Mouse (Mus musculus) spleen, adult 12 weeks (tissue): ENCODE measurements around the gene Col6a3.

Source experiments
- DNase-seq: peaks from one replicate; pipeline ENCODE4 v3.0.0; 2022; ENCODE audit warnings: low spot score

Gene Col6a3

GRCm38 (mm10) chr1:90843836-90844235 lies at the start of gene Col6a3:
Gene Col6a3, minus strand, starts transcription at chr1:90843971.
- no peak for DNase-seq

DNA sequence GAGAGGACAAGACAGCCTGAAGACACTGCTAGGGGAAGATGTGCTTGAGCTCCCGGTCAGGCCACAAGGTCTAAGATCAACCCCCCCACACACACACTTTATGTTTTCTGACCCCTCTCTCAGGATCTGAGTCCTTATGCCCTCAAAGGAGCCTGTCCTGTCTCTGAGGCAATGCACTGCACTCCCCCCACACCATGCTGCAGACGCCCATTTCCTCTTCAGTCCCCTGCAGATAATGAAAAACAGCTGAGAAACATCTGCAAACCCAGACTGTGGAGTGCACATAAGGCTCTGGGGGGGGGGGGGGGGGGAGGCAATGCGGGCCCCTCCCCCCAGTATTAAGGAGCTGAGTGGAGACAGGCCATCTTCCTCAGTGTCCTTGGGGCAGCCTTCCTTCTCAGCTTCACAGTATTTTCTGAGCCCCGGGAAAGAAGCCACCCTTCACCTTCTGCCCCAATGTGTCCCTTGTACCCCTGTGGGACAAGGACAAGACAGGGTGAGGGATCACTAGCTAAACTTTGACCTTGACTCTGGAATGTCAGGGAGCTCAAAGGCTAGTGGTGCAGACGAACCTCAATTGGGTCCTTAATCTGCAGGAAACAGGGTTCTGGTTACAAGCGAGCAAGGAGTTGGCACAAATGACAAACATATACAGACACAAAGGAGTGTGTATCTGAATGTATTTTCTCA lies 42.1 kb upstream of the Col6a3 start:
- no peak for DNase-seq

DNA sequence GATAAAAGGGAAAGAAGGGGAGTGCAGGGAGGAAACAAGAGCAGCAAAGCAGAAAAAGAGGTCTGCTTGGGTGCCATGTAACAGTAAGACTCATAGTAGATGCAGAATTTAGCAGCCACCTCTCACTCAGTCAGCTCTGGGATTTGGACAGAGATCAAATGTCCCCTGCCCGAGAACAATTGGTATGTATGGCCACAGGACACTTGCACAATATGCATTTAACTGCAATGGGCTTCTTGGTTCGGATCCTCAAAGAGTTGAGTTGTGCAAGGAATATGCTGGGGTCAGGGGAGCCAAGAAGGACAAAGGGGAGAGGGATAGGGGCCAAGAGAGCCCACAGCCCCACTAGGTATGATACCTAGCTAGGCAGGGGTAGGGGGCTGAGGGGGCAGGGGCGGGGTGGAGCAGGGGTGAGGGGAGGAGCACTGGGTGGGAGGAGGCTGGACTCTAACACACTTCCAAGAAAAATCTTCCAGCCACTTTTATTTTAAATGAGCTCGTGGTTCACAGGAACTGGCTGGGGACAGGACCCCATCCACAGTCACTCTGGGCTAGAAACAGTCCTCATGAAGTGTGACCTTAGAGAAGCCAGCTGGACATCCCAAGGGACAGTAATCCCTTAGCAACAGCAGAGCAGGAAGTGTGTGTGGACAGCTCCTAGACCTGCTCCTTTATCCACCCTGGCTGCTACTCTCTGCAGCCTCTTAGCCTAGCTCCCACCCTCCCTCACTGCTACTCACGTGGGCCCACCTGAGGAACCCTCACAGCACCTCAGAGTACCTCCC lies 32.9 kb upstream of the Col6a3 start:
- DNase-seq, result no peak

GRCm38 (mm10) chr1:90875961-90876360 lies 32.2 kb upstream of the Col6a3 start:
- DNase-seq, result no peak

DNA sequence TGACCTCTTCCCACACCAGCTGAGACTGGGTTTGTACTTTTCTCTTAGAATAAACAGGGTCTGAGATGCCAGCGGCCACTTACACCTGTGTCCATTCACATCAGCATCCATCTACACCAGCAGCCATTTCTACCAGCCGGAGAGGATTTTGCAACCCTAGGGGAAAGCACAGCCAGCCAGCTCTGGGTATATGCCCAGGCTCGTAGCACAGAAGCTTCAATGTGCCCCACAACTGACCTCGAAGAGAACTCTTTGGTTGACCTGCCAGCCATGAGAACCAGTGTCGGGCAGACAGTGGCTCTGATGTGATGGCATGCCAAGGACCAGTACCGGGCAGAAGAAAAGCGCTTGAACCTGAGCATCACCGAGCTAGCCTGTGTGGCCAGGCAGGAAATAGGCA lies 31.6 kb upstream of the Col6a3 start:
- DNase-seq, result no peak

- no peak for DNase-seq
Observed at GRCm38 (mm10) chr1:90870581-90870980, 26.8 kb upstream of the Col6a3 start.

DNA sequence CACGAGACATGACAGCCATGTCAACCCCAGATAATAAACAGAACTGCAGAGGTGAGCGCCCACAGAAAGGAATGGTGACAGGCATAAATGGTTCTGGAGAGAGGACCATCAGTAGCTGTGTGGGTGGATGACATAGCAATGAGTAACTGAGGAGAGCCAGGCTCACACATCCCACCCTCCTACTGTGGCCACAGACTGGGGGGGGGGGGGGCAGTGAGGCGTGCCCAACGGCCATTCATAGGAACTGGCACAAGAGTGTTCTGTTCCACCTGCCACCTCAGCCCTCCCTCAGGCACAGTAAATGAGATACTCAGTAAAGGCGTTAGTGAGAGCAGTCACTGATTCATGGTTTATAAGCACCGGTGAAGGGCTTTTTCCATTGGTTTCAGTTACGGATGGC lies 23.0 kb upstream of the Col6a3 start:
- DNase-seq, result no peak

DNA sequence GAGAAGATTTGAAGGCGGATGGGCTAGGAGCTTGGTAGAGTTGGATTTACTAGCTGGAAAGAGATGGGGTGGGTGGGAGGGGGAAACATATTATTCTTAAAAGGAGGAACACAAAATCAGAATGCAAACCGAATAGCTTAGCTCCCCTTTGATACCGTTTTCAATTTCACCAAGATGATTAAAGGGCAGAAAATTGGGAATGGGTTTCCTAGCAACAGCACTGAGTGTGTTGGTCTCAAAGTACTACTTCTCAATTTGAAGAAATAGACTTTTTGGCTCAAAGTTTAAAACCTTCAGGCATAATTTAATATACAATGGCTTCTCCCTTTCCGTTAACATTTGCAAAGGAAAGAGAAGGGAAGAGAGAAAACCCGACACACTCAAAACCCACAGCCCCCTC lies 12.1 kb upstream of the Col6a3 start:
- DNase-seq, result no peak

GRCm38 (mm10) chr1:90849836-90850235 lies 6.1 kb upstream of the Col6a3 start:
- no peak for DNase-seq

- DNase-seq, result no peak
Observed at GRCm38 (mm10) chr1:90845206-90845605, 1.4 kb upstream of the Col6a3 start.

DNA sequence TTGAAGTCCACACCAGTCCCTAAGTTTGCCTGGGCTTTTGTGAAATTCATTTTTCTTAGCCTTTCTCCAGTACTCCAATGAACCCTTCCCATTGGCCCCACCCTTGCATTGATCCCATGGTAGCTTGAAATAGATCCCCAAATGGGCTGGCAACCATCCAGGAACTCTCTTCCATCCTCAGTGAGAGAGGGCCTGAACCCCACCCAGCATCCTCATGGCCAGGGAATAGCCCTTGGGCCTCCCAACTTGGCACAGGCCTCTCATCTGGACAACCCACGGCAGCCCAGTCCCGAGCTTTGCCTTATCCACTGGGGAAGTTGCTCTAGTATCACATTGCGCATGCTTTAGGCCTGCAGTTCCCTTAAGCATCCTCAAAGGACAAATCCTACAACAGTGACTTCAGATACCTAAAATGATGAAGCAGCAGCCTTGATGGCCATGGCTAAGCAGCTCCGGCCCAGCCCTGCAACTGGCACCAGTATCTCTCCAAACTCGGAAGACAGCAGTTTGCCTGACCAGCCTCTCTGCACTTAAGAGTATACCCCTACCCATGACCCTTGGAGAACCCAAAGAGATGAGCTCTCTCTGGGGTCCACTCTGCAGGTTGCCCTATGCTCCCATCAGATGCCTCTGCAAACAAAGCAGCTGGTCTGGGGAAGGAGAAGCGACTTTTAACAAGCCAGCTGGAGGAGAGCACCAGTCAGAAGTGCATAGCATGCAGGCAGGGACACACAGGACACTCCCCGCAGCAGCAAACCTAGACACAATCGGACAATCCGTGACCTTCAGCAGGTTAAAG lies 783 bp downstream of the Col6a3 start:
- DNase-seq, result no peak

DNA sequence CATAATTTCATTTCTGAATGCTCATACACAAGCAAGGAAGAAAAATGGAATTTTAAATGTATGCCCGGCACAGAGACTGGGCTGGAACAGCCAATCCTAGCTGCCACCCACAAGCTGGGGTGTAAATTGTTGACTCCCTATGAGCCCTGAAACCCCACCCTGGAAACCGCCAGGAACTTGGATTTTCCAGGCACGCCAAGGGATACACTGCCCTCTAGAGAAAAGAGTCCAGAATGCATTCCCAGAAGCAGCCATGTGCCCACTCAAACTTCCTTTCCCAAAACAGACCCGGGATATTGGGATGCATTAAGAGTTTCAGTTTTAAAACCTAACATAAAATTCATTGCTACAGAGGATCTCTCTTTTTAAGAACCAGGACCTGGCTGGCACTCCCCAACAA lies 3.5 kb downstream of the Col6a3 start:
- no peak for DNase-seq

DNA sequence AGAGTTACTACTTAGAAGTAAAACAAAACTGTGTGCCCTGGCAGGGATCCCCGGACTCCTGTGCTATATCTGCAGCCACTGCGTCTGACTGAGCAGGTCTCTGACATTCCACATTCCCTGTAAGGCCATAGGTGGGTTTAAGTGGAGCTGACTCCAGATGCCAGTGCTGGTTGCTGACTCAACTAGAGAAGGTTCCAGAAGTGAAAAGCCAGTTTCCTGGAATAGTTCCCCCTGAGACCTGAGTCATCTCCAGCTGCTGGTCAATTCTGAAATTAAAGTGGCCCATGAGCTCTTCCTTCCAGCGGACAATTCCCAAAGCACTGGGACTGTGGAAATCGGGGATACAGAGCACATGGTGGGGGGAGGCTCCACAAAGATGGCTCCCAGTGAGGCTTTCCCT lies 5.1 kb downstream of the Col6a3 start:
- DNase-seq, result no peak

DNA sequence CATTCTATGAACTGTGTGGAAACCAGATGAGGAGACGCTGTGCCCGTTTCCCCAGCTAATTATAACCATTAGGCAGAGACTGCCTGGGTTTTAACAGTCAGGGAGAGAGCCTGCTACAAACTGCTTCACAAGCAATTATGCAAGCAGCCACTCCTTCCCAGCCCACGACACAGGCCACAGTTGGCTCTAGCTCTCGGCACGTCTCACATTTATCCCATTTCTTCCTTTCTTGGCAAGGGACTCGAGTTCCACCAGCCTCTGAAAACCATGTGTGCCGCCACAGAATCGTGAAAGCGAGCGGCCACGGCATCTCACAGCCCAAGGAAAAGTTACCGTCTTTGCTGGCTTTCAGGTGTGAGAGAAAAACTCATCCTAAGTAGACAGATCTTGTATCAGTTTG lies 5.5 kb downstream of the Col6a3 start:
- DNase-seq, result no peak

GRCm38 (mm10) chr1:90836178-90836740 lies 7.5 kb downstream of the Col6a3 start:
- DNase-seq, result no peak

DNA sequence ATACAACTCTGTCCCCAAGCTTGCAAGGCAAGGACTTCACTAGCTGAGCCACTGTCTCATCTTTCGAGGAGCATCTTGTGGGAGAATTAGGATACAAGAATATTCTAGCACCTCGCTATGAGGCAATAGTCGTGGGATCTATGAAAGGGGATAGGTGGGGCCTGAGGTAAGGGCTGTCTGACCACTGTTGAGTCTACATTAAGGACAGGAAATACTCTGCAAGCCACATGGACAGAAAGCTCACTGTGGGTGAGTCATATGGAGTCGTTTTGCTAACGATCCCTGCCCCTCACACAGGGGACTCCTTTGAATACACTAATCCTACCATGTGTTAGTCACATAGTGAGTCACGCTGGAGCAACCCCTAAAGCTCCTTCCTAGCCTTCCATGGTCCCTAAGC lies 9.1 kb downstream of the Col6a3 start:
- no peak for DNase-seq

- no peak for DNase-seq
Observed at GRCm38 (mm10) chr1:90830006-90830405, 13.8 kb downstream of the Col6a3 start.

DNA sequence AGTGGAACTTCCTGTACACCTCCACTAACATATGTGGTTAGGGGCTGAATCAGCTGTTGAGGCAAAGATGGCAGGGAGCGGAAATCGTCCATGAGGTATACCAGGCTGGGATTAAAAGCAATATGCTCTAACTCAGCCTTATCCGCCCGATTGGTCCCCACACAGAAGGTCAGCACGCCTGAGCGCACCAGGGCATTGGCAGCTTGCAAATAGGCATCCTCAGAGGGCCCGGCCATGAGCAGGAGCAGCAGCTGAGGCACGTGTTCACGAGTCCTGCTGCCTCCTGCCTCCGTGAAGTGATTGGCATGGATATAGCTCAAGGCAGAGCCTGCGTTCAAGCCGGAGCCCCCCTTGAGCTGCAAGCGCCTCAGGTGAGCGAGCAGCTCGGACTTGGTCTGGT lies 30.5 kb downstream of the Col6a3 start:
- DNase-seq, result no peak

DNA sequence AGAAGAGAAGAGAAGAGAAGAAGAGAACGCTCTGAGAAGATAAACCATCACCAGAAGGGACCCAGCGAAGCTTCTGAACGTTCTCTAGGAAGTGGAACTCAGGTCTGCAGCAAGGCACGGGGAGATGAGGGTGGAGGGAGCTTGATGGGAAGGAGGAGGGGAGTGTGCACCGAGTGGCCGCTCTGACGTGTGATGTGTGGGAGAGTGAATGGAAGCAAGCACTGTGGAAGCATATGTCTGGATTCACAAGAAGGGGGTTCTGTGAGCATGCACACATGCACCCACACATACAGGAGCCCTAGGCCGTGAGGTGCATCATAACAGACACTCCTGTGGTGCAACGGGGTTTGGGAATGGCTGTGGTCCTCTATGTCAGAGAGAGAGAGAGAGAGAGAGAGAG lies 34.8 kb downstream of the Col6a3 start:
- no peak for DNase-seq

- DNase-seq, result no peak
Observed at GRCm38 (mm10) chr1:90803104-90803503, 40.7 kb downstream of the Col6a3 start.

DNA sequence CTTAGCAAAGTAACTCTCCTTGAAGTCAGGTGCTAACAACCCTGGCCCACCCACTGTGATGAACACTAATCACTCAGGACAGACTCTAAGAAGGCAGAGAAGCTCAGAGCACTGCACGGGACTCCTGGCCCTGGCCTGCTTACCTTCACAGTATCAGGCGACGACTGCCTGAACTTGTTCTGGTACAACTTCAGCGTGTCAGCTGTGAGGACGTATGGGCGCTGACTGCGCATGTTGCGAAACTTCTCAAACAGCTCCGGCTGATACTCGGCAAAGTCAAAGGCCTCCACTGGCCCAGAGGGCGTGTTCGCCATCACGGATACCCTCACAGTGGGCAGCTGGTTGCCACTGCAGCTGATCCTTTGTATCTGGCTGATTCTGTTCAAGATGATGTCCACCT lies 42.7 kb downstream of the Col6a3 start:
- DNase-seq, result no peak

DNA sequence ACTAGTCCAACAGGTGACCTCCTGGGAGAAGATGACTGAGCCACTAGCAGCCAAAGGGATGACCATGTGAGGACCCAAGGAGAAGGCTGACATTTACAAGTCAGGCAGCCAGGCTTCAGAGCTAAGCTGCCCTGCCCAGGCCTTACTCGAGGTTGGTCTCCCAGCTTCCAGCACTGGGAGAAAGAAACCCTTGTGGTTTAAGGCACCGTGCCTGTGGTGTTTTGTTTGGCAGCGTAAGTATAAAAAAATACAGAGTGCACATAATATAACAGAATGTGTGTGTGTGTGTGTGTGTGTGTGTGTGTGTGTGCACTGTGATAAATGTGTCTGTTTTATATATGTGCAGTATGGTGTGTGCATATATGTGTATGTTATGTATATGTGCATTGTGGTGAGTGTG lies 43.3 kb downstream of the Col6a3 start:
- no peak for DNase-seq
